Mouse (Mus musculus): ENCODE results near the gene Dio3. TPM values are rescaled to one million over a fixed set of nuclear protein-coding genes. Genes with fewer than 3 reads are reported as not detected.

Dio3 gene
- polyA plus RNA-seq (2012; rRNA removed), result 0.12 and 0.13 TPM in 2 replicates
- polyA plus RNA-seq (2014; fragmentation: Nextera tagmentation; extraction: Ambion mirVana), result not detected in 2 replicates

- 2% methylated on average over 27 of the region's 34 CpGs for WGBS (ENCODE audit: insufficient replicate concordance)
- peaks cover 75% of the 10 kb centered on the region for H3K27me3 ChIP-seq (ENCODE audit: control insufficient read depth, insufficient read depth, low read length)
- no peak within 1 kb of the TSS for H3K27ac ChIP-seq
These were observed at the start of gene Dio3 for GRCm38 (mm10) chr12:110278853-110279252. Gene Dio3, plus strand, starts transcription at chr12:110279068.

GRCm38 (mm10) chr12:110230296-110230695 is 48.6 kb upstream of the Dio3 start:
- no peak overlapping the region for H3K4me3 ChIP-seq (ENCODE audit: insufficient read depth in 1 of 2, low read depth in 2 of 2, low read length in 2 of 2)
- WGBS (ENCODE audit: insufficient replicate concordance), result 60% methylated on average over 7 of the region's 7 CpGs
- peaks cover 0 to 3% of the 10 kb centered on the region in 2 experiments; a peak in 2 of 4 replicates for H3K4me1 ChIP-seq (replicated peaks; ENCODE audit: control insufficient read depth in 2 of 2, insufficient read depth in 2 of 2, low read length in 1 of 2)
- H3K4me2 ChIP-seq (ENCODE audit: low read depth), result no peak overlapping the region
- ATAC-seq (ENCODE audit: insufficient read depth), result peak; percentile 61
- no peaks in the 10 kb centered on the region for H3K27me3 ChIP-seq (ENCODE audit: control insufficient read depth, insufficient read depth, low read length)
- no peak for DNase-seq (ENCODE audit: low read depth in 3 of 3, low spot score in 3 of 3)
- TF ChIP-seq EP300 (IDR thresholded peaks at IDR 0.05; ENCODE audit: low read depth) (no peak), CTCF (IDR thresholded peaks at IDR 0.05; ENCODE audit: low read depth) (no peak)
- H3K9ac ChIP-seq (replicated peaks), result no peak overlapping the region
- no peak overlapping the region for H3K27ac ChIP-seq
- H3K36me3 ChIP-seq (replicated peaks; ENCODE audit: control insufficient read depth, insufficient read depth, low read depth), result no peaks in the 10 kb centered on the region
- H3K9me3 ChIP-seq (ENCODE audit: control insufficient read depth, low read length), result no peaks in the 10 kb centered on the region

More at GRCm38 (mm10) chr12:110278853-110279252, at the start of gene Dio3:
- no peaks in the 10 kb centered on the region for H3K4me1 ChIP-seq (replicated peaks; ENCODE audit: control insufficient read depth in 2 of 2, insufficient read depth in 2 of 2, low read length in 1 of 2)
- no peak for DNase-seq (ENCODE audit: low read depth in 3 of 3, low spot score in 3 of 3)
- peak within 1 kb of the TSS; percentile 22 for H3K4me2 ChIP-seq (ENCODE audit: low read depth)
- no peak within 1 kb of the TSS for H3K9ac ChIP-seq (replicated peaks)
- peak; percentile 50; the same call in 1 of the 2 replicates for ATAC-seq (ENCODE audit: insufficient read depth)
- no peak for TF ChIP-seq CTCF (IDR thresholded peaks at IDR 0.05; ENCODE audit: low read depth)
- no peak for TF ChIP-seq EP300 (IDR thresholded peaks at IDR 0.05; ENCODE audit: low read depth)
- no peaks in the 10 kb centered on the region for H3K9me3 ChIP-seq (ENCODE audit: control insufficient read depth, low read length)
- no peaks in the 10 kb centered on the region for H3K36me3 ChIP-seq (replicated peaks; ENCODE audit: control insufficient read depth, insufficient read depth, low read depth)
- peak within 1 kb of the TSS; percentile 14 to 31; a peak in 3 of 4 replicates for H3K4me3 ChIP-seq (ENCODE audit: insufficient read depth in 1 of 2, low read depth in 2 of 2, low read length in 2 of 2)

GRCm38 (mm10) chr12:110230767-110231166 is 48.1 kb upstream of the Dio3 start:
- peak; percentile 69 for ATAC-seq (ENCODE audit: insufficient read depth)
- DNase-seq (ENCODE audit: low read depth in 3 of 3, low spot score in 3 of 3), result peak in 1 of 3 experiments; percentile 12
- Histone ChIP-seq H3K4me3 (ENCODE audit: insufficient read depth in 1 of 2, low read depth in 2 of 2, low read length in 2 of 2) (no peak overlapping the region), H3K27me3 (ENCODE audit: control insufficient read depth, insufficient read depth, low read length) (no peaks in the 10 kb centered on the region), H3K36me3 (replicated peaks; ENCODE audit: control insufficient read depth, insufficient read depth, low read depth) (no peaks in the 10 kb centered on the region), H3K9me3 (ENCODE audit: control insufficient read depth, low read length) (no peaks in the 10 kb centered on the region), H3K27ac (no peak overlapping the region), H3K4me2 (ENCODE audit: low read depth) (no peak overlapping the region), H3K4me1 (replicated peaks; ENCODE audit: control insufficient read depth in 2 of 2, insufficient read depth in 2 of 2, low read length in 1 of 2) (peaks cover 0 to 3% of the 10 kb centered on the region in 2 experiments; a peak in 2 of 4 replicates), H3K9ac (replicated peaks) (no peak overlapping the region)
- 69% methylated on average over 8 of the region's 8 CpGs for WGBS (ENCODE audit: insufficient replicate concordance)
- TF ChIP-seq EP300 (IDR thresholded peaks at IDR 0.05; ENCODE audit: low read depth) (no peak), CTCF (IDR thresholded peaks at IDR 0.05; ENCODE audit: low read depth) (no peak)

GRCm38 (mm10) chr12:110231709-110232600 is 46.9 kb upstream of the Dio3 start:
- 65% methylated on average over 13 of the region's 13 CpGs for WGBS (ENCODE audit: insufficient replicate concordance)
- Histone ChIP-seq H3K9me3 (ENCODE audit: control insufficient read depth, low read length) (no peaks in the 10 kb centered on the region), H3K4me1 (replicated peaks; ENCODE audit: control insufficient read depth in 2 of 2, insufficient read depth in 2 of 2, low read length in 1 of 2) (peaks cover 0 to 3% of the 10 kb centered on the region in 2 experiments; a peak in 2 of 4 replicates), H3K4me3 (ENCODE audit: insufficient read depth in 1 of 2, low read depth in 2 of 2, low read length in 2 of 2) (no peak overlapping the region), H3K27me3 (ENCODE audit: control insufficient read depth, insufficient read depth, low read length) (no peaks in the 10 kb centered on the region), H3K4me2 (ENCODE audit: low read depth) (no peak overlapping the region), H3K36me3 (replicated peaks; ENCODE audit: control insufficient read depth, insufficient read depth, low read depth) (no peaks in the 10 kb centered on the region), H3K27ac (no peak overlapping the region), H3K9ac (replicated peaks) (no peak overlapping the region)
- DNase-seq (ENCODE audit: low read depth in 3 of 3, low spot score in 3 of 3), result no peak
- ATAC-seq (ENCODE audit: insufficient read depth), result no peak
- TF ChIP-seq EP300 (IDR thresholded peaks at IDR 0.05; ENCODE audit: low read depth) (no peak), CTCF (IDR thresholded peaks at IDR 0.05; ENCODE audit: low read depth) (no peak)

- Histone ChIP-seq H3K27me3 (ENCODE audit: control insufficient read depth, insufficient read depth, low read length) (no peaks in the 10 kb centered on the region), H3K4me2 (ENCODE audit: low read depth) (no peak overlapping the region), H3K27ac (no peak overlapping the region), H3K4me3 (ENCODE audit: insufficient read depth in 1 of 2, low read depth in 2 of 2, low read length in 2 of 2) (no peak overlapping the region), H3K9ac (replicated peaks) (no peak overlapping the region), H3K9me3 (ENCODE audit: control insufficient read depth, low read length) (no peaks in the 10 kb centered on the region), H3K4me1 (replicated peaks; ENCODE audit: control insufficient read depth in 2 of 2, insufficient read depth in 2 of 2, low read length in 1 of 2) (no peaks in the 10 kb centered on the region; a peak in 1 of 4 replicates), H3K36me3 (replicated peaks; ENCODE audit: control insufficient read depth, insufficient read depth, low read depth) (no peaks in the 10 kb centered on the region)
- DNase-seq (ENCODE audit: low read depth in 3 of 3, low spot score in 3 of 3), result no peak
- 74% methylated on average over 4 of the region's 4 CpGs for WGBS (ENCODE audit: insufficient replicate concordance)
- ATAC-seq (ENCODE audit: insufficient read depth), result no peak
- TF ChIP-seq CTCF (IDR thresholded peaks at IDR 0.05; ENCODE audit: low read depth), result no peak
- TF ChIP-seq EP300 (IDR thresholded peaks at IDR 0.05; ENCODE audit: low read depth), result no peak
These were observed 43.0 kb upstream of the Dio3 start for GRCm38 (mm10) chr12:110235908-110236307.

Data from liver, embryonic 14.5 days (tissue).